7 mouse cellular contexts compared by ENCODE assay signal in genomic region chr15:96283141-96283540, GRCm38 (mm10). TPM values are rescaled to one million over a fixed set of nuclear protein-coding genes. Genes with fewer than 3 reads are reported as not detected.
A peak's percentile ranks its signal among the peaks of the same experiment; 100 is the strongest.
DNase-seq lines count a peak whose midpoint lies in the region; ATAC-seq and TF ChIP-seq lines count a peak whose summit lies in the region.

No protein-coding gene starts in this region.

- ATAC-seq in lung, embryonic 15.5 days (ENCODE audit: borderline replicate concordance, extremely low read depth, low FRiP score, low TSS enrichment): no peak
- no peak for ATAC-seq in forebrain, embryonic 15.5 days (replicated peaks)
- ATAC-seq in limb, embryonic 14.5 days (ENCODE audit: low FRiP score, low read depth): no peak
- ATAC-seq in stomach, embryonic 15.5 days (ENCODE audit: insufficient read depth, low FRiP score, low read depth): no peak

- H3K4me1 ChIP-seq in lung, embryonic 15.5 days: peaks cover 35% of the 10 kb centered on the region
- H3K4me1 ChIP-seq in forebrain, embryonic 15.5 days: peaks cover 36% of the 10 kb centered on the region
- peaks cover 19% of the 10 kb centered on the region for H3K4me1 ChIP-seq in limb, embryonic 14.5 days (ENCODE audit: control insufficient read depth, insufficient read depth, low read length)
- H3K4me1 ChIP-seq in stomach, embryonic 15.5 days: peaks cover 16% of the 10 kb centered on the region

- 54% methylated on average over 8 of the region's 8 CpGs for WGBS in lung, embryonic 15.5 days
- 20% methylated on average over 8 of the region's 8 CpGs for WGBS in forebrain, embryonic 15.5 days
- WGBS in limb, embryonic 14.5 days: 76% methylated on average over 8 of the region's 8 CpGs
- 68% methylated on average over 8 of the region's 8 CpGs for WGBS in stomach, embryonic 15.5 days

- H3K4me2 ChIP-seq in lung, embryonic 15.5 days: peak overlapping the region; percentile 77
- H3K4me2 ChIP-seq in forebrain, embryonic 15.5 days (replicated peaks): peak overlapping the region; percentile 76
- H3K4me2 ChIP-seq in limb, embryonic 14.5 days (replicated peaks; ENCODE audit: low read depth, low read length, severe bottlenecking): peak overlapping the region; percentile 82
- H3K4me2 ChIP-seq in stomach, embryonic 15.5 days: peak overlapping the region; percentile 86

- no peaks in the 10 kb centered on the region for H3K9me3 ChIP-seq in lung, embryonic 15.5 days
- no peaks in the 10 kb centered on the region for H3K9me3 ChIP-seq in forebrain, embryonic 15.5 days
- H3K9me3 ChIP-seq in limb, embryonic 14.5 days (ENCODE audit: control insufficient read depth, low read length): no peaks in the 10 kb centered on the region
- no peaks in the 10 kb centered on the region for H3K9me3 ChIP-seq in stomach, embryonic 15.5 days

- H3K4me3 ChIP-seq in lung, embryonic 15.5 days: peak overlapping the region; percentile 93
- peak overlapping the region; percentile 78 for H3K4me3 ChIP-seq in forebrain, embryonic 15.5 days
- peak overlapping the region; percentile 92 for H3K4me3 ChIP-seq in limb, embryonic 14.5 days (replicated peaks; ENCODE audit: low read length)
- H3K4me3 ChIP-seq in stomach, embryonic 15.5 days (replicated peaks): 0 out of 2 replicates have a peak overlapping the region, but pooled peaks have one; percentile 6

- H3K36me3 ChIP-seq in lung, embryonic 15.5 days: peaks cover 21% of the 10 kb centered on the region
- peaks cover 18% of the 10 kb centered on the region; the same call in 1 of the 2 replicates for H3K36me3 ChIP-seq in forebrain, embryonic 15.5 days
- H3K36me3 ChIP-seq in limb, embryonic 14.5 days (ENCODE audit: control insufficient read depth, insufficient read depth, low read length): peaks cover 37% of the 10 kb centered on the region
- H3K36me3 ChIP-seq in stomach, embryonic 15.5 days: peaks cover 16% of the 10 kb centered on the region; the same call in 1 of the 2 replicates

- TF ChIP-seq POLR2A in limb, embryonic 14.5 days (IDR thresholded peaks at IDR 0.05; ENCODE audit: borderline replicate concordance, extremely low read depth, insufficient read depth, insufficient read length): no peak

- DNase-seq in lung, postnatal 25 days (ENCODE audit: low spot score): no peak
- no peak for DNase-seq in limb, embryonic 14.5 days (ENCODE audit: low spot score)
- no peak for DNase-seq in embryo, embryonic 11 days
- DNase-seq in urinary bladder, postnatal 10 days (ENCODE audit: low spot score): no peak

- H3K27ac ChIP-seq in lung, embryonic 15.5 days: no peak overlapping the region
- peak overlapping the region; percentile 99 for H3K27ac ChIP-seq in forebrain, embryonic 15.5 days (replicated peaks)
- no peak overlapping the region for H3K27ac ChIP-seq in limb, embryonic 14.5 days (replicated peaks; ENCODE audit: low read depth, low read length)
- no peak overlapping the region for H3K27ac ChIP-seq in stomach, embryonic 15.5 days

- no peaks in the 10 kb centered on the region for H3K27me3 ChIP-seq in lung, embryonic 15.5 days
- no peaks in the 10 kb centered on the region for H3K27me3 ChIP-seq in forebrain, embryonic 15.5 days
- H3K27me3 ChIP-seq in limb, embryonic 14.5 days (ENCODE audit: control insufficient read depth, insufficient read depth, low read length): no peaks in the 10 kb centered on the region
- no peaks in the 10 kb centered on the region for H3K27me3 ChIP-seq in stomach, embryonic 15.5 days (replicated peaks)

- no peak overlapping the region for H3K9ac ChIP-seq in lung, embryonic 15.5 days
- peak overlapping the region; percentile 99 for H3K9ac ChIP-seq in forebrain, embryonic 15.5 days (replicated peaks)
- H3K9ac ChIP-seq in limb, embryonic 14.5 days (ENCODE audit: low read depth, low read length, severe bottlenecking): no peak overlapping the region
- H3K9ac ChIP-seq in stomach, embryonic 15.5 days: no peak overlapping the region

RNA-seq across cellular contexts. Expression of gene Arid2, which starts 4.2 kb away (rescaled TPM):
- 20.8 and 21.7 TPM in 2 replicates for polyA plus RNA-seq in lung, embryonic 15.5 days (2015; fragmentation: Nextera tagmentation; extraction: Ambion mirVana)
- polyA plus RNA-seq in forebrain, embryonic 15.5 days (2015; fragmentation: Nextera tagmentation; extraction: Ambion mirVana): 27.4 and 29.9 TPM in 2 replicates
- polyA plus RNA-seq in limb, embryonic 14.5 days (2012; rRNA removed): 30.9 and 35.9 TPM in 2 replicates
- polyA plus RNA-seq in limb, embryonic 14.5 days (2014; fragmentation: Nextera tagmentation; extraction: Ambion mirVana): 28.7 and 32.7 TPM in 2 replicates
- polyA plus RNA-seq in stomach, embryonic 15.5 days (2015; fragmentation: Nextera tagmentation; extraction: Ambion mirVana): 18.4 and 19.4 TPM in 2 replicates

Comparison
In these comparisons a context has a peak if more than half of its experiments do, and no peak if none do; other contexts are left out.
1. H3K4me3 ChIP-seq: peak in every context shown above with its lines; median percentile 93 in lung, embryonic 15.5 days; 92 in limb, embryonic 14.5 days; 78 in forebrain, embryonic 15.5 days; 6 in stomach, embryonic 15.5 days.